Mouse (Mus musculus) forebrain, embryonic 10.5 days (tissue): ENCODE data around the gene Ackr1. TPM values are rescaled to one million over a fixed set of nuclear protein-coding genes. Genes with fewer than 3 reads are reported as not detected.

Experiments used
- DNase-seq: peaks from one replicate; pipeline ENCODE4 v3.0.0-alpha.2; 2017; ENCODE audit warnings: low spot score; ENCODE audit errors: extremely low spot score
- H3K27ac ChIP-seq: fragments of 300-500 bp; sonication (generic); 2 replicates; pipeline ENCODE4 v1.5.1; 2016; ENCODE audit warnings: mild to moderate bottlenecking
- H3K27me3 ChIP-seq: fragments of 300-500 bp; sonication (generic); 2 replicates; pipeline ENCODE4 v1.6.1; 2016; ENCODE audit warnings: mild to moderate bottlenecking; ENCODE audit not compliant: poor library complexity, severe bottlenecking
- H3K36me3 ChIP-seq: fragments of 300-500 bp; sonication (generic); replicated peaks from 2 replicates; pipeline ENCODE4 v1.6.1; 2016; ENCODE audit warnings: mild to moderate bottlenecking, moderate library complexity
- H3K4me1 ChIP-seq: fragments of 300-500 bp; sonication (generic); 2 replicates; pipeline ENCODE4 v1.6.1; 2016
- H3K4me3 ChIP-seq: fragments of 300-500 bp; sonication (generic); 2 replicates; pipeline ENCODE4 v1.5.1; 2016; ENCODE audit warnings: mild to moderate bottlenecking, moderate library complexity
- H3K9me3 ChIP-seq: fragments of 300-500 bp; sonication (generic); 2 replicates; pipeline ENCODE4 v1.6.1; 2016; ENCODE audit warnings: mild to moderate bottlenecking, moderate library complexity
- WGBS: fragments of 180-500 bp; shearing (Covaris S2); methylation state at CpG from one replicate; pipeline ENCODE4 v1.1.7; 2016; 5-methylcytosine and 5-hydroxymethylcytosine counted together
- polyA plus RNA-seq: library from polyadenylated mRNA; unstranded; fragments of >200 nt; fragmentation: Nextera tagmentation; extraction: Ambion mirVana; gene quantifications from 2 replicates; pipeline ENCODE4 v1.2.1, GENCODE M21; 2016

Gene Ackr1
- polyA plus RNA-seq, 1 experiment from 2014 or later, result 1.1 TPM

DNA sequence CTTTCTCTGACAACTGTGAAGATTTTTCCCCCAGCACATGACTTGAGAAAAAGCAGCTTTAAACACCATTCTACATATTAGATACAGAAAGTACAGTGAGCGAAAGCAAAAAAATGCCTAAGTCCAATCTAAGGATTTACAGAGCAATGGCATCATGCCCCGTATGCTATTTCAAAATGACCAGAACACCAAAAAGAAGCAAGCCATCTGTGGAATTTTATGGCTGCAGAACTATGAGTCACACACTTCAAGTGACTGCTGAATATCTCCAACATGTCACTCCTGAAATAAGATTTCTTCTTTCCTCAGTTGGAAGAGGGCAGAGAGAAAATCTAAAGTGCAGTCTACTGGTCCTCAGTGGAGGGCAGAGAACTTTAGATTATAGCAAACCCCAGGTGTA, 29.9 kb upstream of the Ackr1 start:
- Histone ChIP-seq H3K27ac (no peak overlapping the region), H3K9me3 (no peaks in the 10 kb centered on the region), H3K36me3 (no peaks in the 10 kb centered on the region), H3K27me3 (peaks cover 29% of the 10 kb centered on the region), H3K4me3 (no peak overlapping the region), H3K4me1 (peaks cover 30% of the 10 kb centered on the region)
- WGBS, result 97% methylated on average over 2 of the region's 2 CpGs
- no peak for DNase-seq

DNA sequence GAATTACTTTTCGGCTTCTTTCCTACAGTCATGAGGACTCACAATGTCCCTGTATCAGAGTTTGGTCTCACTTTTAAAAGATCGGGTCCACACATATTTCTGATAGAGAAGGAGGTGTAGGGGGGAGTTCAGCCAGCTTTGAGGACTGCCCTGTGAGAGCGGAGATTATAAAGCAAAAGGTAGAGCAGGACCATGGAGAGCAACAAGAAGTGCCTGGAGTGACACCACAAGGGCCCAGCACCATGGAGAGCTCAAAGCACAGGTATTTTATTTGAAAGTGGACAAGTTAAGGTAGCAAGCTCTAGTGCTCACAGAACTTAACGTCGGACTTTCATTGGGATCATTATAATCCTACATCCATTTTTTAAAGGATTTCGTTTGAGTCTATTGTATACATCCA, 28.1 kb upstream of the Ackr1 start:
- 44% methylated on average over 6 of the region's 6 CpGs for WGBS
- DNase-seq, result no peak
- no peaks in the 10 kb centered on the region for H3K36me3 ChIP-seq
- H3K4me1 ChIP-seq, result peaks cover 13% of the 10 kb centered on the region
- no peak overlapping the region for H3K27ac ChIP-seq
- H3K27me3 ChIP-seq, result peaks cover 14% of the 10 kb centered on the region
- H3K9me3 ChIP-seq, result no peaks in the 10 kb centered on the region
- H3K4me3 ChIP-seq, result no peak overlapping the region

- Histone ChIP-seq H3K4me1 (peaks cover 6% of the 10 kb centered on the region), H3K9me3 (no peaks in the 10 kb centered on the region), H3K27ac (no peak overlapping the region), H3K36me3 (no peaks in the 10 kb centered on the region; the same call in 1 of the 2 replicates), H3K4me3 (no peak overlapping the region), H3K27me3 (no peaks in the 10 kb centered on the region)
- 88% methylated on average over 4 of the region's 4 CpGs for WGBS
- no peak for DNase-seq
Observed at GRCm38 (mm10) chr1:173359590-173360290, 26.2 kb upstream of the Ackr1 start.

- Histone ChIP-seq H3K4me3 (no peak overlapping the region), H3K27ac (no peak overlapping the region), H3K36me3 (no peaks in the 10 kb centered on the region; the same call in 1 of the 2 replicates), H3K9me3 (no peaks in the 10 kb centered on the region), H3K27me3 (no peaks in the 10 kb centered on the region), H3K4me1 (peaks cover 6% of the 10 kb centered on the region)
- WGBS, result 54% methylated on average over 4 of the region's 4 CpGs
- no peak for DNase-seq
Observed at GRCm38 (mm10) chr1:173357799-173358198, 24.2 kb upstream of the Ackr1 start.

DNA sequence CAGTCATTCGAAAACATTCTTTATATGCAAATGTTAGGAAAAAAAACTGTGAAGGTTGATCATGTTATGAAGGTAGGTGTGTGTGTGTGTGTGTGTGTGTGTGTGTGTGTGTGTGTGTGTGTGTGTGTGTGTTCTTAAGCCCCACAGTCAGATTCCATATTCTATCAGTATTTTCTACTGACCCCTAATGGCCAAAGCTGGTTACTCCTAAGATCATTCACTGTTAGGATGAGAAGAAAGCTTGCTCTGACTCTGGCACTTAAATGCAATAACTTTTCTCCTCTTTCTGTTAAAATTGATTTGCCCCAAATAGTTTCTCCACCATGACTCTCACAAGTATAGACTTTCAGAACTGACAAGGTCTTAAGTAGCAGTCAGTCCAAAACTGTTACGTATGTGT, 23.1 kb upstream of the Ackr1 start:
- H3K9me3 ChIP-seq, result no peaks in the 10 kb centered on the region
- no peak for DNase-seq
- WGBS, result 88% methylated on average over 2 of the region's 2 CpGs
- peaks cover 6% of the 10 kb centered on the region for H3K4me1 ChIP-seq
- H3K36me3 ChIP-seq, result no peaks in the 10 kb centered on the region; the same call in 1 of the 2 replicates
- H3K4me3 ChIP-seq, result no peak overlapping the region
- no peak overlapping the region for H3K27ac ChIP-seq
- H3K27me3 ChIP-seq, result no peaks in the 10 kb centered on the region

DNA sequence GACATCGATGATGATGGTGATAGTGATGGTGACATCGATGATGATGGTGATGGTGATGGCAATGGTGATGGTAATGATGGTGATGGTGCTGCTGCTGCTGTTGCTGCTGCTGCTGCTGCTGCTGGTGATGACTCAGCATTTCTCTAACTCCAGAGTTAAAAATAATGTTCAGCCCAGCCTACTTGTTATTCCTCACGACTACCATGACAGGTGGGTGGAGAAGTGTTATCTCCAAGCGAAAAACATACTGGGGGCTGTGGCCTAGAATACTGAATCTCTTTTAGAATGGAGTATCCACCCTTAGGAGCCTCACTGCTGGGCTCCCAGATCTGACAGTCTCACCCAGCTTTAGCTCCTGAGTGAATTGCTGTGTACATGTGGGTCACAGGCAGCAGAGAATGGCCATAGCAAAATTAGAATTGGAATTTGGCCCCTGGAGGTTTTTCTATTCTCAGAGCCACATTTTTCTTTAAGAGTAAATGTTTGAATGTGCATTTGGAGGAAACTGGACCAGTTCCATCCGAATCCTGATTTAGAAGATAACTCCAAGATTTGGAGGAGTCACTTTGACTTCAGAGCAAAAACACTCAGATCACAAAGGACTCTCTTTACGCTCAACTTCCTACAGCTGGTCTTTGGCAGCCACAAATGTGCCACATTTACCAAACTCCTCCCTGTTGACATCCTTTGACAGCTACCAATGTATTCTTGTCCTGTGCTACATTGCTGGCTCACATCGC, 21.7 kb upstream of the Ackr1 start:
- no peak overlapping the region for H3K27ac ChIP-seq
- no peaks in the 10 kb centered on the region for H3K27me3 ChIP-seq
- H3K9me3 ChIP-seq, result no peaks in the 10 kb centered on the region
- no peak overlapping the region for H3K4me3 ChIP-seq
- no peak for DNase-seq
- 82% methylated on average over 7 of the region's 7 CpGs for WGBS
- peaks cover 18% of the 10 kb centered on the region for H3K4me1 ChIP-seq
- H3K36me3 ChIP-seq, result no peaks in the 10 kb centered on the region; the same call in 1 of the 2 replicates

DNA sequence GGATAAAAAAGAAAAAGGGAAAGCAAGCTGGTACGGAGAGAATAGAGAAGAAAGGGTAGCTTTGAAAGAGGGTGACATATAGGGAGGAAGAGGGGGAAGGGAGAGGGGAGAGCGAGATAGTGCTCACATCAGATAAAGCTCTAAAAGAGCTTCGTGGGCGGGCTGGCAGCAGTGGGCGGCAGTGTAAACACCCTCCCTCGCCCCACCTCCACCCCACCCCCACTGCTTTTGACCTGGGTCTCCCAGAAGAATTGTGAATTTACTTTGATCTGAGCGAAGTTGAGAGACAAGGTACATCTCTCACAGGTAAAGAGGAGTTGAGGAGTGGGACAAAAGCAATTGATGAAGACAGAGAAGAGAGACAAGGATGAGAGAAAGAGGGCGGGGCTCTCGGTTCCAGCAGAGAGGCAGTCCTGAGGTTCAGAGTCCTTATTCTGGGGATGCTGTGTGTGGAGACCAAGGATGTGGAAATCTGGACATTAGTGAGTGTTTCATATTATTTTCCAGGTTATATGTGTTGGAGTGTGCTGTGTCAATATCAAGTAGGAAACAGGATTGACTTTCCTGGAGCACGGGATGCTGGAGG, 16.9 kb upstream of the Ackr1 start, which contains the start of gene Aim2:
Gene Aim2 (plus strand): TSS at position 508 of the 586 bp plus-strand sequence.
- Histone ChIP-seq H3K27me3 (no peaks in the 10 kb centered on the region), H3K4me1 (peaks cover 32% of the 10 kb centered on the region), H3K36me3 (no peaks in the 10 kb centered on the region; the same call in 1 of the 2 replicates), H3K4me3 (peak within 1 kb of the TSS; percentile 56), H3K27ac (peak within 1 kb of the TSS; percentile 87), H3K9me3 (no peaks in the 10 kb centered on the region)
- no peak for DNase-seq
- WGBS, result 14% methylated on average over 10 of the region's 10 CpGs

GRCm38 (mm10) chr1:173349946-173350345, 16.4 kb upstream of the Ackr1 start:
- Histone ChIP-seq H3K9me3 (no peaks in the 10 kb centered on the region), H3K27ac (peak overlapping the region; percentile 87), H3K36me3 (no peaks in the 10 kb centered on the region; the same call in 1 of the 2 replicates), H3K27me3 (no peaks in the 10 kb centered on the region), H3K4me1 (peaks cover 32% of the 10 kb centered on the region), H3K4me3 (peak overlapping the region; percentile 56)
- DNase-seq, result peak; percentile 77
- WGBS, result 4% methylated on average over 6 of the region's 6 CpGs

DNA sequence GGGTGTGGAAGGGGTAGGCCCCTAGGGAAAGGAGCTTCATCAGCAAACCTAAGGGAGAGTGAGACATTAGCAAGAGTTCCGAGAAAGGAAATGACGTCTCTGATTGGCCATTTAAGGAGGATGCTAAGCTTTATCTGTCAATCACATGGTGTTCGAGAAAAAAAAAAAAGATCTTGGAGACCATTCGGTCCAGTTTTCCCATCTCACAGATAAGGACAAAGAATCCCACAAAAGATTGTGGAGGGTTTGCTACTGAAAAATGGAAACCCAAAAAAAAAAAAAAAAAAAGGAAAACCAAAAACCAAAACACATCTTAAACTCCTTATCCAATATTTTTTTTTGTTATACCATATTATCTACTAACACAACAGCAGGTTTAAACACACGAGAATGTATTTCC, 15.6 kb upstream of the Ackr1 start:
- peak overlapping the region; percentile 66; the same call in 1 of the 2 replicates for H3K27ac ChIP-seq
- H3K27me3 ChIP-seq, result no peaks in the 10 kb centered on the region
- no peaks in the 10 kb centered on the region; the same call in 1 of the 2 replicates for H3K36me3 ChIP-seq
- WGBS, result 48% methylated on average over 5 of the region's 5 CpGs
- no peak for DNase-seq
- H3K4me1 ChIP-seq, result peaks cover 32% of the 10 kb centered on the region
- H3K4me3 ChIP-seq, result no peak overlapping the region
- no peaks in the 10 kb centered on the region for H3K9me3 ChIP-seq

- no peak for DNase-seq
- Histone ChIP-seq H3K4me3 (no peak overlapping the region), H3K27ac (peak overlapping the region; percentile 66; the same call in 1 of the 2 replicates), H3K9me3 (no peaks in the 10 kb centered on the region), H3K36me3 (no peaks in the 10 kb centered on the region; the same call in 1 of the 2 replicates), H3K27me3 (no peaks in the 10 kb centered on the region), H3K4me1 (peaks cover 37% of the 10 kb centered on the region)
- 13% methylated on average over 1 of the region's 1 CpGs for WGBS
Observed at GRCm38 (mm10) chr1:173348527-173348926, 15.0 kb upstream of the Ackr1 start.

DNA sequence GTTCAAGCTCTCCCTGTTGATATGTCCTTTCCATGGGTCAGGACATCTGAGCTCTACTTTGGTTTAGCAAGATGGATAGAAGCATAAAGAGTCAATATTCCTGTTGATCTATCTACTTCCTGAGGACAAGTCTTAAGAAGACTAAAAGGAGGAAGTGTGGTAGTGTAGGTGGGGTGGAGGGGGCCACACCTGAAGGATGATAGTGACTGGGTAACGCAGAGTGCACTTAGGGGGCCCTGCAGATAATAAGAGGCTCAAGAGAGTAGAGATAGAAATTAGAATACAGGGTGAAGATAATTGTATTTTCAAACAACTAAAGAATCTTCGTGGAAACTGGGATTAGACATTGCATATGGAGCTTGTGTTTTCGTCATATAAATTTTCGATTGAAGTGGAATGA, 11.6 kb upstream of the Ackr1 start:
- H3K27me3 ChIP-seq, result no peaks in the 10 kb centered on the region
- no peak for DNase-seq
- H3K36me3 ChIP-seq, result no peaks in the 10 kb centered on the region; the same call in 1 of the 2 replicates
- peaks cover 24% of the 10 kb centered on the region for H3K4me1 ChIP-seq
- no peak overlapping the region for H3K4me3 ChIP-seq
- H3K27ac ChIP-seq, result no peak overlapping the region
- no peaks in the 10 kb centered on the region for H3K9me3 ChIP-seq
- 87% methylated on average over 4 of the region's 4 CpGs for WGBS

GRCm38 (mm10) chr1:173343934-173344333, 10.4 kb upstream of the Ackr1 start:
- no peak for DNase-seq
- Histone ChIP-seq H3K9me3 (no peaks in the 10 kb centered on the region), H3K27me3 (no peaks in the 10 kb centered on the region), H3K4me1 (peaks cover 14% of the 10 kb centered on the region), H3K36me3 (no peaks in the 10 kb centered on the region; the same call in 1 of the 2 replicates), H3K4me3 (no peak overlapping the region), H3K27ac (no peak overlapping the region)
- 83% methylated on average over 3 of the region's 3 CpGs for WGBS
